Mouse (Mus musculus): ENCODE data around the gene Abracl. TPM values are rescaled to one million over a fixed set of nuclear protein-coding genes. Genes with fewer than 3 reads are reported as not detected.
A peak's percentile ranks its signal among the peaks of the same experiment; 100 is the strongest.

The Abracl gene
- total RNA-seq (2014; rRNA removed) = 9.7 and 19.2 TPM in 2 replicates
- polyA plus RNA-seq (2015; fragmentation: Nextera tagmentation; extraction: Ambion mirVana) = 36.8 and 42.0 TPM in 2 replicates

DNA sequence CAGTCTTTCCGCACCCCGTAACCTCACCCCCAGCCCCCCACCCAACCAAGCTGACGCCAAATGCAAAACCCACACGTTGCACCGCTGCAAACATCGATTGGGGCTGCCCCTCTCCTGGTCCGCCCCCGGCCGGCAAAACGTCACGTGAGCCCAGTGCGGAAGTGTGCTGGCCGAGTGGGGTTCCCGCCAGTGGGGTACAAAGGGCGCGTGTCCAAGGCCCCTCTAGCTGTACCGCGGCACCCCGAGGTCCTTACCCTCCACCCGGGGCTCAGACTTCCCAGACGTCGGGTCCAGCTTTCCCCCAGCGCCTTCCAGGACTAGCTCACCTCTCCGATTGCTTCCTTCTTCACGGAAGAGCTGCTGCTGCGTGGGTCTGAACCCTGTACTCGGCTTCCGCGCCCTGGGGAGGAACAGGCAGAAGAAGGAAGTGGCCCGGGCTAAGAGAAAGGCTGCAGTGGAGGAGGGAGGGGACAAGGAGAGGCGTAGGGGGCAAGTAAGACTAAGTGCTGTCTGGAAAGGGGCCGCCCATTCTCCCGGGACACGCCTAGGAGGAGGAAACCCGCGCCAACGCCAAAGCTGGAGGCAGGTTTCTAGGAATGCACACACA lies at the start of gene Abracl:
TSS of gene Abracl (minus strand) at position 548 of the 607 bp plus-strand sequence.
- TF ChIP-seq CTCF (IDR thresholded peaks at IDR 0.05) = peak; percentile 43
- no peaks in the 10 kb centered on the region for H3K27me3 ChIP-seq (ENCODE audit: insufficient read depth, low read length)
- peak within 1 kb of the TSS; percentile 72 for H3K4me3 ChIP-seq (ENCODE audit: low read depth, low read length)
- DNase-seq (ENCODE audit: low spot score) (peak; percentile 71), ATAC-seq (ENCODE audit: low FRiP score) (peak; percentile 92)
- no peaks in the 10 kb centered on the region for H3K9me3 ChIP-seq (ENCODE audit: low read length)
- H3K4me1 ChIP-seq (ENCODE audit: insufficient read depth, low read length) = no peaks in the 10 kb centered on the region
- peak within 1 kb of the TSS; percentile 94 for H3K27ac ChIP-seq (ENCODE audit: low read depth, low read length)
- H3K9ac ChIP-seq (replicated peaks; ENCODE audit: low read length, poor library complexity, severe bottlenecking) = peak within 1 kb of the TSS; percentile 83
- no peaks in the 10 kb centered on the region for H3K36me3 ChIP-seq (ENCODE audit: insufficient read depth, low read length)
- peak within 1 kb of the TSS; percentile 80 for H3K4me2 ChIP-seq (ENCODE audit: low read depth, low read length, poor library complexity, severe bottlenecking)
- WGBS = under 1% methylated on average over 36 of the region's 37 CpGs

DNA sequence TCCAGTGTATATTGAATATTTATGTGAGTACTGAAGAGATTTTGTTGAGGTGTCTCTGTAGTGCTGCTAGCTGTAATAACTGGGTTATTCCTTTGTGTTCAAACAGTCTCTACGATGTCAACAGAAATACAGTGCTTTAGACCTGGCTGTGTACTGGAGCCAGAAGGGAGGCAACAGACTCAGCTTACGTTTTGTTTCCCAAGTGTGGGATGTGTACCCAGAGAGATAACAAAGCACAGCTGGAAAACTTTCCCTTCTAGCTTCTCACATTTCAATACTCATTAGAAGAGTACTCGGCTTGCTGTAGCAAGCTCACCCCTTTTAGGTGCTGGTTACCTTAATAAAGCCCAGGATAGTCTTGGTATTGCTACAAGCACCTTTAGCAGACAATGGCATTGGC lies 49.8 kb upstream of the Abracl start:
- Histone ChIP-seq H3K4me3 (ENCODE audit: low read depth, low read length) (no peak overlapping the region), H3K9ac (replicated peaks; ENCODE audit: low read length, poor library complexity, severe bottlenecking) (no peak overlapping the region), H3K36me3 (ENCODE audit: insufficient read depth, low read length) (no peaks in the 10 kb centered on the region), H3K27ac (ENCODE audit: low read depth, low read length) (no peak overlapping the region), H3K27me3 (ENCODE audit: insufficient read depth, low read length) (no peaks in the 10 kb centered on the region), H3K4me1 (ENCODE audit: insufficient read depth, low read length) (no peaks in the 10 kb centered on the region), H3K4me2 (ENCODE audit: low read depth, low read length, poor library complexity, severe bottlenecking) (no peak overlapping the region), H3K9me3 (ENCODE audit: low read length) (no peaks in the 10 kb centered on the region)
- no peak for TF ChIP-seq CTCF (IDR thresholded peaks at IDR 0.05)
- 75% methylated on average over 3 of the region's 3 CpGs for WGBS
- DNase-seq (ENCODE audit: low spot score) (no peak), ATAC-seq (ENCODE audit: low FRiP score) (no peak)

DNA sequence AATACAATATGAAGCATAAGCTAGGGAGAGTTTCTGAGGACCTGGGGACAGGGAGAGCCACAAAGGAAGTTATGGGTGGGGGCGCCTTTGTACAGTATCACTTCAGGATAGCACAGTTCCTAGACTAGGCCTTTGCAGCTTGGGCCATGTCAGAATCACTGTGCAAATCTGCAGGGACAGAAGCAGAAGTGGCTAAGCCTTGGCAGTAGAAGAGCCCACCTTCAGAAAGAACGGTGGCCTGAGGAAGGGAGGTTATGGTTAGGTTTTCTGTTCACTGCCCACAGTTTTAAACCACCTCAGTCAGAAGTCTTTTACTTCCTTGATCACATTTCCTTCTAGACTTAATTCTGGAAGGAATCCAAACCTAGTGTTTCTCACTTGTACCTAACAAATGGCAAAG lies 47.5 kb upstream of the Abracl start:
- Histone ChIP-seq H3K27ac (ENCODE audit: low read depth, low read length) (peak overlapping the region; percentile 57), H3K4me1 (ENCODE audit: insufficient read depth, low read length) (0 out of 2 replicates have a peak, but pooled peaks cover 3% of the 10 kb centered on the region), H3K4me3 (ENCODE audit: low read depth, low read length) (no peak overlapping the region), H3K4me2 (ENCODE audit: low read depth, low read length, poor library complexity, severe bottlenecking) (no peak overlapping the region), H3K36me3 (ENCODE audit: insufficient read depth, low read length) (no peaks in the 10 kb centered on the region; the same call in 1 of the 2 replicates), H3K9me3 (ENCODE audit: low read length) (no peaks in the 10 kb centered on the region), H3K9ac (replicated peaks; ENCODE audit: low read length, poor library complexity, severe bottlenecking) (no peak overlapping the region), H3K27me3 (ENCODE audit: insufficient read depth, low read length) (no peaks in the 10 kb centered on the region)
- WGBS = 75% methylated on average over 2 of the region's 2 CpGs
- DNase-seq (ENCODE audit: low spot score) (no peak), ATAC-seq (ENCODE audit: low FRiP score) (no peak)
- no peak for TF ChIP-seq CTCF (IDR thresholded peaks at IDR 0.05)

DNA sequence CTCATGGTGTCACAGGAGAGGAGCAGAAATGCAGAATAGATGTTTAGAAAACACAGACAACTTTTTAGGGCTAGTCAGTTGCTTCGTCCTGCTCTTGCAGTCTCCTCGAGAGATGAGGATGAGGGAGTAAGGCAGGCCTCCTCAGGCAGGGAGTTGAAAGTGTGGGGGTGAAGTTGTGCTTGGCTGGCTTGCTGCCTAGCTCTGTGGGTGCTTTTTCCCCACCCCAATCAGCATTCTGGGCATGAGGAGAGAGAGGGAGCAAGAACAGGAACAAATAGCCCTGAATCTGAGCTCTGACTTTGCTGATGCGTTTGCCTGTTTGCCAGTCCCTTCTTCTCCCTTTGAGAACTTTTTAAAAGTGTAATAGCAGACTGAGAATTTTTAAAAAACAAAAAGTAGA lies 47.1 kb upstream of the Abracl start:
- Histone ChIP-seq H3K27me3 (ENCODE audit: insufficient read depth, low read length) (no peaks in the 10 kb centered on the region), H3K9ac (replicated peaks; ENCODE audit: low read length, poor library complexity, severe bottlenecking) (no peak overlapping the region), H3K4me2 (ENCODE audit: low read depth, low read length, poor library complexity, severe bottlenecking) (no peak overlapping the region), H3K9me3 (ENCODE audit: low read length) (no peaks in the 10 kb centered on the region), H3K4me3 (ENCODE audit: low read depth, low read length) (no peak overlapping the region), H3K4me1 (ENCODE audit: insufficient read depth, low read length) (0 out of 2 replicates have a peak, but pooled peaks cover 3% of the 10 kb centered on the region), H3K36me3 (ENCODE audit: insufficient read depth, low read length) (no peaks in the 10 kb centered on the region; the same call in 1 of the 2 replicates), H3K27ac (ENCODE audit: low read depth, low read length) (peak overlapping the region; percentile 57)
- 65% methylated on average over 3 of the region's 3 CpGs for WGBS
- TF ChIP-seq CTCF (IDR thresholded peaks at IDR 0.05) = no peak
- DNase-seq (ENCODE audit: low spot score) = peak; percentile 56
- no peak for ATAC-seq (ENCODE audit: low FRiP score)

DNA sequence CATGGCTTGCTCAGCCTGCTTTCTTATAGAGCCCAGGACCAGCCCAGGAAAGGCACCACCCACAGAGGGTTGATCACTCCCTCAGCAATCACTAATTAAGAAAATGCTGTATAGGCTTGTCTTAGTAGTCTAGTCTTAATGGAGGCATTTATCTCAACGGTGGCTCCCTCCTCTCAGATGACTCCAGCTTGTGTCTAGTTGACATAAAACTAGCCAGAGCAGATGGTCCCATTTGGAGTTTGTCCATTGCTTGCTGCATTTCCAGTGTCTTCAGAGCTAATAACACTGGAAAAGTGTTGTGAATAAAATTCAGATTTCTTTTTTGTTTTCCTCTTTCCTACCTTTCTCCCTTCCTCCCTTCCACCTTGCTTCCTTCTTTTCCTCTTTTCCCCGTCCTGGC lies 46.5 kb upstream of the Abracl start:
- no peak overlapping the region for H3K27ac ChIP-seq (ENCODE audit: low read depth, low read length)
- no peak overlapping the region for H3K4me3 ChIP-seq (ENCODE audit: low read depth, low read length)
- H3K27me3 ChIP-seq (ENCODE audit: insufficient read depth, low read length) = no peaks in the 10 kb centered on the region
- no peaks in the 10 kb centered on the region; the same call in 1 of the 2 replicates for H3K36me3 ChIP-seq (ENCODE audit: insufficient read depth, low read length)
- ATAC-seq (ENCODE audit: low FRiP score) (no peak), DNase-seq (ENCODE audit: low spot score) (no peak)
- no peak overlapping the region for H3K9ac ChIP-seq (replicated peaks; ENCODE audit: low read length, poor library complexity, severe bottlenecking)
- no peaks in the 10 kb centered on the region for H3K9me3 ChIP-seq (ENCODE audit: low read length)
- WGBS = 95% methylated on average over 2 of the region's 2 CpGs
- H3K4me1 ChIP-seq (ENCODE audit: insufficient read depth, low read length) = 0 out of 2 replicates have a peak, but pooled peaks cover 3% of the 10 kb centered on the region
- no peak for TF ChIP-seq CTCF (IDR thresholded peaks at IDR 0.05)
- no peak overlapping the region for H3K4me2 ChIP-seq (ENCODE audit: low read depth, low read length, poor library complexity, severe bottlenecking)

DNA sequence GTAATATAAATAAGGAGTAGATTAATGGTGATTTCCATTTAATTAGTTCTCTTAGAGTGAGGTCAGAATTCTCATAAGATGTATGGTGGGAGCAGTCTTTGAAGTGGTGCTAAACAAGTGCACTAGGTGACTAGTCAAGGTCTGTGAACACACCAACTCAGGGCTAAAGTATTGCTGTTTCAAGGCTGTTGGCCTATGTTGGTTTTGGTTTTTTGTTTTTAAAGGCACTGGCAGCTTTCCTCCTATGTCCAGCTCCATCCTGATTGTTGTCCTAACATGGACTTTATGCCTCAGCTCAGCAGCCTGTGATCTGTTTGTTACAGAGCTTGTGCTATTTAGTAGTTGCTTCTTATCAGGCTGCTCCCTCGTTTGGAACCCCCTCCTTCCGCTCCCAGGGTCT lies 45.8 kb upstream of the Abracl start:
- no peak overlapping the region for H3K4me2 ChIP-seq (ENCODE audit: low read depth, low read length, poor library complexity, severe bottlenecking)
- no peaks in the 10 kb centered on the region for H3K9me3 ChIP-seq (ENCODE audit: low read length)
- H3K4me1 ChIP-seq (ENCODE audit: insufficient read depth, low read length) = 0 out of 2 replicates have a peak, but pooled peaks cover 3% of the 10 kb centered on the region
- H3K9ac ChIP-seq (replicated peaks; ENCODE audit: low read length, poor library complexity, severe bottlenecking) = no peak overlapping the region
- no peaks in the 10 kb centered on the region for H3K27me3 ChIP-seq (ENCODE audit: insufficient read depth, low read length)
- H3K27ac ChIP-seq (ENCODE audit: low read depth, low read length) = no peak overlapping the region
- no peak overlapping the region for H3K4me3 ChIP-seq (ENCODE audit: low read depth, low read length)
- WGBS = 96% methylated on average over 2 of the region's 2 CpGs
- no peak for DNase-seq (ENCODE audit: low spot score)
- no peak for TF ChIP-seq CTCF (IDR thresholded peaks at IDR 0.05)
- H3K36me3 ChIP-seq (ENCODE audit: insufficient read depth, low read length) = no peaks in the 10 kb centered on the region; the same call in 1 of the 2 replicates
- ATAC-seq (ENCODE audit: low FRiP score) = no peak
